Mouse (Mus musculus): ENCODE measurements around the gene Akr1c6. TPM values are rescaled to one million over a fixed set of nuclear protein-coding genes. Genes with fewer than 3 reads are reported as not detected.

Gene Akr1c6
- polyA plus RNA-seq, 1 experiment = 0.08 TPM

GRCm38 (mm10) chr13:4429034-4429433, 5.1 kb upstream of the Akr1c6 start:
- TF ChIP-seq POLR2A (IDR thresholded peaks at IDR 0.05; ENCODE audit: borderline replicate concordance, extremely low read depth, low read depth, low read length) (no peak), CTCF (IDR thresholded peaks at IDR 0.05; ENCODE audit: insufficient read depth, low read length) (no peak)
- 53% methylated on average over 2 of the region's 2 CpGs for WGBS
- H3K4me3 ChIP-seq (replicated peaks; ENCODE audit: extremely low read depth, low read depth, low read length) = no peak overlapping the region

DNA sequence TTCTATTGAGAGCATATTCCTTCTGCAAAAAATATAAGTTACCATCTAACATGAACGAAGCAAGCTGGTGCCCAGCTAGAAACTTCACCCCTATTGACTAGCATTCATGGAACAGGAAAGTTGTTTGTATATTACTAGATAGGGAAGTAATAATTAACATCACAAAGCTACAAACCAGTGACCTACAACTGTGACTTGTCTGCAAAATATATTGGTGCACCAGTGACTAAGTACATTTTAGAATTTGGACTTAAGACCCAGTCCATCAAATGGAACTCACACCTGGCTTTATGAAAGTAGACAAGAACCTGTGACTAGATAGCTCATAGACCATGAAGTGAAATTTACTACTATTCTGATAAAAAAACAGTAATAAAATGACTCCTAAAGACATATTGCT, 3.0 kb upstream of the Akr1c6 start:
- Histone ChIP-seq H3K4me1 (ENCODE audit: control insufficient read depth, insufficient read depth, low read length) (no peaks in the 10 kb centered on the region), H3K4me3 (replicated peaks; ENCODE audit: extremely low read depth, low read depth, low read length) (no peak overlapping the region)
- no peak for DNase-seq
- TF ChIP-seq POLR2A (IDR thresholded peaks at IDR 0.05; ENCODE audit: borderline replicate concordance, extremely low read depth, low read depth, low read length) = no peak
- no peak for TF ChIP-seq CTCF (IDR thresholded peaks at IDR 0.05; ENCODE audit: insufficient read depth, low read length)
- WGBS = 79% methylated on average over 1 of the region's 1 CpGs

More at GRCm38 (mm10) chr13:4429034-4429433, 5.1 kb upstream of the Akr1c6 start:
- no peak for DNase-seq
- H3K4me1 ChIP-seq (ENCODE audit: control insufficient read depth, insufficient read depth, low read length) = no peaks in the 10 kb centered on the region

- TF ChIP-seq CTCF (IDR thresholded peaks at IDR 0.05; ENCODE audit: insufficient read depth, low read length) (no peak), POLR2A (IDR thresholded peaks at IDR 0.05; ENCODE audit: borderline replicate concordance, extremely low read depth, low read depth, low read length) (no peak)
- H3K4me1 ChIP-seq (ENCODE audit: control insufficient read depth, insufficient read depth, low read length) = no peaks in the 10 kb centered on the region
- WGBS = 92% methylated on average over 2 of the region's 2 CpGs
- no peak overlapping the region for H3K4me3 ChIP-seq (replicated peaks; ENCODE audit: extremely low read depth, low read depth, low read length)
- no peak for DNase-seq
These were observed 31.5 kb downstream of the Akr1c6 start for GRCm38 (mm10) chr13:4465641-4466040.

- TF ChIP-seq POLR2A (IDR thresholded peaks at IDR 0.05; ENCODE audit: borderline replicate concordance, extremely low read depth, low read depth, low read length) (no peak), CTCF (IDR thresholded peaks at IDR 0.05; ENCODE audit: insufficient read depth, low read length) (no peak)
- no peak for DNase-seq
- WGBS = 46% methylated on average over 1 of the region's 1 CpGs
- H3K4me1 ChIP-seq (ENCODE audit: control insufficient read depth, insufficient read depth, low read length) = no peaks in the 10 kb centered on the region
- H3K4me3 ChIP-seq (replicated peaks; ENCODE audit: extremely low read depth, low read depth, low read length) = no peak overlapping the region
These were observed 33.8 kb downstream of the Akr1c6 start for GRCm38 (mm10) chr13:4467896-4468295.

Other genes starting within 250 kb of the Akr1c6 start
- 1.7 and 2.9 TPM in 2 replicates for gene Akr1c13, start 243.2 kb upstream of the Akr1c6 start, polyA plus RNA-seq (2012; rRNA removed)
- gene Akr1c19, start 205.6 kb upstream of the Akr1c6 start, polyA plus RNA-seq (2012; rRNA removed) = 1.2 and 1.3 TPM in 2 replicates
- gene Akr1c12, start 154.9 kb upstream of the Akr1c6 start, polyA plus RNA-seq (2012; rRNA removed) = 0.12 and 0.50 TPM in 2 replicates
- not detected in 2 replicates for gene Akr1c20, start 89.0 kb downstream of the Akr1c6 start, polyA plus RNA-seq (2012; rRNA removed)
- gene Akr1c21, start 139.8 kb downstream of the Akr1c6 start, polyA plus RNA-seq (2012; rRNA removed) = not detected in 2 replicates
- 1.2 and 2.1 TPM in 2 replicates for gene Akr1e1, start 174.9 kb downstream of the Akr1c6 start, polyA plus RNA-seq (2012; rRNA removed)